Mouse (Mus musculus) mouse trophoblast stem cell (cell line): ENCODE measurements around the gene Olfr548-ps1.

ENCODE experiments used
- in situ Hi-C, 2 experiments: fragments of 300-500 bp; cut with MseI, MboI; formaldehyde crosslinking; loops; 2 replicates in 1 of 2; 3 replicates in 1 of 2; pipeline ENCODE4 v1.15.1; 2025

Olfr548-ps1 gene

GRCm38 (mm10) chr7:102573174-102573830 is 32.6 kb downstream of the Olfr548-ps1 start:
- in situ Hi-C loops: no loop called here

- in situ Hi-C loops: no loop called here
Observed at GRCm38 (mm10) chr7:102575998-102576397, 35.3 kb downstream of the Olfr548-ps1 start.

- in situ Hi-C loops: no loop called here
Observed at GRCm38 (mm10) chr7:102591786-102592185, 51.1 kb downstream of the Olfr548-ps1 start, which contains the start of gene Olfr551. TSS of gene Olfr551 (minus strand) at chr7:102591886.
